Comparison of ENCODE assay signal across 20 mouse cellular contexts in the genomic region with DNA sequence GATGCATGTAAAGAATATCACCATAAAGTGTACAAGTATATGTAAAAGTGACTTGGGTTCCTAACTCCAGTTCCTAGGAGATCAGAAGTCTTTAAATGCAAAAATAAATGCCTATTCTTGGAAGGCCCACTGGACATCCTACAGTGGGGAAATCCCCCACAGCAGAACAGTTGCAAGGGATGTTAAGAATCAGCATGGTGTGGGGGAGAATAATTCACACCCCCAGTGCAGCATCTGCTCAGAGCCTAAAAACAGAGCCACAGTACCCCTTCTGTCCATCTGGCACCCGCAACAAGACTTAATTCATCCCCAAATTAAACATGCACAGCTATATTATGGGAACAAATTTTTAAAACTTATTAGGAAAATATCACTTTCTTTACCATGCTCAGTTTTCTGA. TPM values are rescaled to one million over a fixed set of nuclear protein-coding genes. Genes with fewer than 3 reads are reported as not detected.
A peak's percentile ranks its signal among the peaks of the same experiment; 100 is the strongest.
DNase-seq lines count a peak whose midpoint lies in the region.
"Had no signal": no experiment of that assay in that cellular context is flagged by ENCODE, and none has a peak within 500 bp of the region (broad histone marks: within the 10 kb centered on the region; RNA-seq: fewer than 3 reads in every experiment).

No protein-coding gene starts in this region.

- peak; percentile 71 for DNase-seq in right cerebral cortex, adult 18-20 months
- DNase-seq in right cerebral cortex, postnatal 4 days, result no peak
- DNase-seq in layer of hippocampus, adult 9-10 months (ENCODE audit: low spot score), result peak; percentile 11
- peak; percentile 7 to 58 for DNase-seq in left cerebral cortex, postnatal 14 days (ENCODE audit: low spot score in 2 of 2)
- DNase-seq in telencephalon, adult 2 months (ENCODE audit: low read depth, low spot score), result peak; percentile 84
- no peak for DNase-seq in embryonic facial prominence, embryonic 10.5 days (ENCODE audit: low spot score)
- DNase-seq in gastrocnemius, postnatal 14 days, result no peak
- DNase-seq in urinary bladder, adult 18-20 months (ENCODE audit: low spot score in 2 of 2), result no peak
- DNase-seq: adrenal gland, adult 8-10 months; cerebellum, adult 2 months; heart, adult 11 months; kidney, adult 2 months; liver, postnatal 0 days; retina, postnatal 1 day had no signal

- intact Hi-C loops in left cerebral cortex, postnatal 14 days (cut with DNase I), result no loop called here
- intact Hi-C loops in gastrocnemius, postnatal 14 days (cut with DNase I; ENCODE audit: low total_unique reads), result no loop called here

- no peak overlapping the region for H3K27ac ChIP-seq in embryonic facial prominence, embryonic 10.5 days (replicated peaks)
- H3K27ac ChIP-seq: heart, embryonic 15.5 days; limb, embryonic 15.5 days had no signal

- H3K4me3 ChIP-seq in embryonic facial prominence, embryonic 10.5 days, result no peak overlapping the region
- H3K4me3 ChIP-seq: heart, embryonic 15.5 days; limb, embryonic 15.5 days had no signal

- H3K4me1 ChIP-seq in embryonic facial prominence, embryonic 10.5 days, result no peaks in the 10 kb centered on the region
- H3K4me1 ChIP-seq: heart, embryonic 15.5 days; limb, embryonic 15.5 days had no signal

- no peaks in the 10 kb centered on the region for H3K9me3 ChIP-seq in embryonic facial prominence, embryonic 10.5 days
- H3K9me3 ChIP-seq: heart, embryonic 15.5 days; limb, embryonic 15.5 days had no signal

- 95% methylated on average over 1 of the region's 1 CpGs for WGBS in embryonic facial prominence, embryonic 10.5 days

- H3K27me3 ChIP-seq in embryonic facial prominence, embryonic 10.5 days (replicated peaks; ENCODE audit: low read depth, poor library complexity, severe bottlenecking), result no peaks in the 10 kb centered on the region
- H3K27me3 ChIP-seq: heart, embryonic 15.5 days; limb, embryonic 15.5 days had no signal

- no peaks in the 10 kb centered on the region for H3K36me3 ChIP-seq in embryonic facial prominence, embryonic 10.5 days (replicated peaks)
- H3K36me3 ChIP-seq: heart, embryonic 15.5 days; limb, embryonic 15.5 days had no signal

RNA-seq across cellular contexts. Expression of a gene that starts 39.3 kb away (rescaled TPM):
- total RNA-seq in left cerebral cortex, postnatal 14 days (2021), result not detected
- not detected in 2 replicates for polyA plus RNA-seq in embryonic facial prominence, embryonic 10.5 days (2016; fragmentation: Nextera tagmentation; extraction: Ambion mirVana)
- not detected for total RNA-seq in gastrocnemius, postnatal 14 days (2021)
- total RNA-seq: adrenal gland, adult 8-10 months had no signal
- polyA plus RNA-seq: cerebellum, adult 2 months; heart, embryonic 15.5 days; hindbrain, embryonic 11.5 days; kidney, adult 2 months; large intestine, adult 2 months; limb, embryonic 15.5 days; liver, postnatal 0 days; neural tube, embryonic 14.5 days; thymus, postnatal 0 days had no signal

Comparison
In these comparisons a context has a peak if more than half of its experiments do, and no peak if none do; other contexts are left out.
1. DNase-seq: peak in right cerebral cortex, adult 18-20 months (single experiment), layer of hippocampus, adult 9-10 months (single experiment), left cerebral cortex, postnatal 14 days (2 of 2) and telencephalon, adult 2 months (single experiment); none in right cerebral cortex, postnatal 4 days (single experiment), embryonic facial prominence, embryonic 10.5 days (single experiment), gastrocnemius, postnatal 14 days (single experiment) and urinary bladder, adult 18-20 months (0 of 2).